Mouse (Mus musculus): ENCODE measurements at regions not wholly inside any gene's neighbourhood (a gene's known extent, or its start where the extent isn't known, plus 50 kb on each side); places are given as distances from the start of the nearest gene placed in this dataset.

DNA sequence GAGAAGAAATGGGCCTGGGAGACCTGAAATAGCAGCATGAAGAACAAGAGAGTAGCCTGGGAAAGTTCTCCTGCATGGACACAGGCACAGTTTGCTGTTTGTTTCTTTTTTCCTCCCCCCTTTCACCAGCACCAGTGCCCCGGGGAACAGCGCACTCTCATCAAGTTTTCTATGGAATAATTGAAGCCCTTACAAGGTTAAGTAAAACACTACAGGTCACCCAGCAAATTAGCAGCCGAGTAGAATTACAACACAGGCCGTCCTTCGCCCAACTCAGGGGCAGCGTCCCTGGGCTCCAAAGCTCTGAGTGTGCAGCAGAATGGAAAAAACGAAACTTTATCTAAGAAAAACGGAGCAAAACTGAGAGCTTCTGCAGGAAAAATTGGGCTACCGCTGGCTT lies 381.6 kb upstream of the Jarid2 start:
- no peaks in the 10 kb centered on the region for H3K27me3 ChIP-seq
- no peak overlapping the region for H3K9ac ChIP-seq
- no peak for ATAC-seq (ENCODE audit: insufficient number of reproducible peaks, insufficient read depth, low FRiP score, low TSS enrichment)
- H3K4me1 ChIP-seq: peaks cover 11% of the 10 kb centered on the region; the same call in 1 of the 2 replicates
- 10% methylated on average over 9 of the region's 9 CpGs for WGBS
- 0 out of 2 replicates have a peak overlapping the region, but pooled peaks have one; percentile 36 for H3K27ac ChIP-seq
- H3K4me3 ChIP-seq: no peak overlapping the region
- H3K36me3 ChIP-seq: no peaks in the 10 kb centered on the region
- peak overlapping the region; percentile 13; the same call in 1 of the 2 replicates for H3K4me2 ChIP-seq (replicated peaks)
- H3K9me3 ChIP-seq: no peaks in the 10 kb centered on the region

DNA sequence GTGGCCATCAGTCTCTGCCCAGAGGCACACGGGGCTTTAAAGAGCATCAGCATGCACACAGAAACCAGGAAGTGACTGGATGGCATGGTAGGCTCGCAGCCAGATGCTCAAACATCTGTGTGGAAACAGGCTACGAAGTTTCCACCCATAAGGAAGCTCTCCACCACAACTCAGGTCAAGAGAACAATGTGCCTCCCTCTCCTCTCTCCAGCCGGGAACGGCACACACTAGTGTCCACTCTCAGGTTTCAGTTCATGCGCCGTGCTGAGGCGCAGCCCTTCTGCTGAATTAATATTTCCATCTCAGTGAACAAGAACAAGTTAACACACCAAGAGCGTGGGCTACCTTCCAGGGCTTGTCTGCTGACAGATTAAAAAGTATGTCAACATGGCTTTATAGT lies 375.4 kb upstream of the Jarid2 start:
- H3K36me3 ChIP-seq: no peaks in the 10 kb centered on the region
- H3K4me3 ChIP-seq: no peak overlapping the region
- H3K27ac ChIP-seq: no peak overlapping the region
- no peaks in the 10 kb centered on the region for H3K9me3 ChIP-seq
- no peak for ATAC-seq (ENCODE audit: insufficient number of reproducible peaks, insufficient read depth, low FRiP score, low TSS enrichment)
- H3K9ac ChIP-seq: no peak overlapping the region; the same call in 1 of the 2 replicates
- H3K4me1 ChIP-seq: peaks cover 30% of the 10 kb centered on the region
- no peaks in the 10 kb centered on the region for H3K27me3 ChIP-seq
- no peak overlapping the region for H3K4me2 ChIP-seq (replicated peaks)
- 36% methylated on average over 9 of the region's 9 CpGs for WGBS

DNA sequence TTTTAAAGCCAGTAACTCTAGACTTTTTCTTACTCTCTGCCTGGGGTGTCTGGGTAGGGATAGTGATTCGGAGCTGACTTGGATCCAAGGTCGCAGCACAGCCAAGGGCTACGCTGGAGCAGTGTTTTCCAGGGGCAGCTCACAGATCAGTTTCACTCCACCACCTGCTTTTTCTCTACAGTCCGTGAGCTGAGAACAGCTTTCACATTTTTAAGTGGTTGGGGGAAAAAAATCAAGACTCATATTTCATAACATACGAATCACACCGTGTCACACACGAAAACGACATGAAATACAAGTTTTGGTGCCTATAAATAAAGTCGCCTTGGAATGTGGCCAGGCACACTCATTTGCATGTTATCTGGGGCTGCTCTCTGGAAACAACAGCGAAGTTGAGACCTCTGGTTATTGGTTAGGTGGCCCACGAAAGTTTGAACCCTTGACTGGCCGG lies 373.5 kb upstream of the Jarid2 start:
- no peak overlapping the region for H3K9ac ChIP-seq
- no peaks in the 10 kb centered on the region for H3K36me3 ChIP-seq
- 0 out of 2 replicates have a peak, but pooled peaks have one; percentile 56 for ATAC-seq (ENCODE audit: insufficient number of reproducible peaks, insufficient read depth, low FRiP score, low TSS enrichment)
- no peaks in the 10 kb centered on the region for H3K27me3 ChIP-seq
- H3K4me3 ChIP-seq: no peak overlapping the region
- peaks cover 30% of the 10 kb centered on the region for H3K4me1 ChIP-seq
- H3K27ac ChIP-seq: peak overlapping the region; percentile 50
- no peaks in the 10 kb centered on the region for H3K9me3 ChIP-seq
- no peak overlapping the region for H3K4me2 ChIP-seq (replicated peaks)
- WGBS: 33% methylated on average over 12 of the region's 12 CpGs

DNA sequence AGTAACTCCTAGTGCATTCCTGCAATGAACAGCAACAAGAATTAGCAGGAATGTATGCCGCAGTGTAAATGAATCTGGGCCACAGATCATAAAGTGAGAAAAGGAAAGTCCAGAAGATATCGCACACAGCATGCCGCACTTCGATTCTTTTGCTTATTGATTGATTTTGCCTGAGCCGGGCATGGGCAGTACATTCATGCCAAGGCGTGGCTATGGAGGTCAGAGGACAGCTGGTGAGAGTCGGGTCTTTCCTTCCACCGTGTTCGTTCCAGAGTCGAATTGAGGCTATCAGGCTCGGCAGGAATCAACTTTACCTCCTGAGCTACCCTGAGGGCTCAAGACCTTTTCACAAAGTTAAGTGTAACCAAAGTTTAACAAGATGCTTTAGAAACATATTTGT lies 372.3 kb upstream of the Jarid2 start:
- ATAC-seq (ENCODE audit: insufficient number of reproducible peaks, insufficient read depth, low FRiP score, low TSS enrichment): no peak
- Histone ChIP-seq H3K4me2 (replicated peaks) (no peak overlapping the region), H3K27ac (no peak overlapping the region)

DNA sequence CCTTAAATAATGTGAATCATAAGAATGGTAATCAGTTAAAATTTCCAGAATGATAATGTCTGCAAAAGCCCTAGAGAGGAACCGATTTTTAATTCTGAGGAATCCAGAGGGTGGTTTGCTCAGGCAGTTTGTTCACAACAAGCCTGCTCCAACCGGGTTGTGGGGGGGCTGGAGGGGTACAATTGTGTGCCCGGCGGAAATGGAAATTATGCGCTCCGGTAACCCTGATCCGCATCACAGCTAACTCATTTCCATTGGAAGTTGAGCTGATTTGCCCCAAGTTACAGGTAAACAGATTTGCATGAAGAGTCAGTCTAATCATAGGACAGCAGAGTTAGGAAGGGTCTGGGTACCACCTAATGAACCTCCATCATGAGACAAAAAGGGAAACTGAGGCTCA lies 369.9 kb upstream of the Jarid2 start:
- Histone ChIP-seq H3K36me3 (no peaks in the 10 kb centered on the region), H3K4me3 (no peak overlapping the region), H3K27ac (no peak overlapping the region), H3K4me2 (replicated peaks) (no peak overlapping the region), H3K9me3 (no peaks in the 10 kb centered on the region), H3K9ac (no peak overlapping the region), H3K27me3 (no peaks in the 10 kb centered on the region), H3K4me1 (peaks cover 34% of the 10 kb centered on the region)
- WGBS: 77% methylated on average over 7 of the region's 7 CpGs
- ATAC-seq (ENCODE audit: insufficient number of reproducible peaks, insufficient read depth, low FRiP score, low TSS enrichment): no peak

More for the DNA sequence above, 372.3 kb upstream of the Jarid2 start:
- H3K9ac ChIP-seq: no peak overlapping the region
- H3K9me3 ChIP-seq: no peaks in the 10 kb centered on the region
- H3K4me3 ChIP-seq: no peak overlapping the region
- H3K4me1 ChIP-seq: peaks cover 36% of the 10 kb centered on the region
- H3K27me3 ChIP-seq: no peaks in the 10 kb centered on the region
- WGBS: 71% methylated on average over 11 of the region's 11 CpGs
- no peaks in the 10 kb centered on the region for H3K36me3 ChIP-seq

DNA sequence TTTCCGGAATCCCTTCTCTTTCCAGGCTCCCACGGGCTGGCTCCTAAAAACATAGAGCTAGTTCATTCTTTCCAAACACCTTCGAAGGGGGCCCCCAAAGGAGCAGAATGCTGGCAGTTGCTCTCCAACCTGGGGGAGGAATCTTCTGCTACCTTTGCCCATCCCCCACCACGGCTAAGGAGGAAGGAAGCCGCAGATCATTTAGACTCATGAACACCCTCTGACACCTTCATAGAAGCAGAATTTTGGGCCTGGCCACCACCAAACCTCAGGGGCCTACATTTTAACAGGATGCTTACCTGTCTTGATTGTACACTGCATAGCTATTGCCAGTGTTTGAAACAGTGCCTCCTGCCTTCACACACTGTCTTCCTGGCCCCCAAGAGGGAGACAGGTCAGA lies 369.3 kb upstream of the Jarid2 start:
- Histone ChIP-seq H3K4me1 (peaks cover 29% of the 10 kb centered on the region), H3K36me3 (no peaks in the 10 kb centered on the region), H3K4me2 (replicated peaks) (no peak overlapping the region), H3K9me3 (no peaks in the 10 kb centered on the region), H3K9ac (no peak overlapping the region), H3K27me3 (no peaks in the 10 kb centered on the region), H3K27ac (no peak overlapping the region), H3K4me3 (no peak overlapping the region)
- no peak for ATAC-seq (ENCODE audit: insufficient number of reproducible peaks, insufficient read depth, low FRiP score, low TSS enrichment)
- 92% methylated on average over 5 of the region's 5 CpGs for WGBS

DNA sequence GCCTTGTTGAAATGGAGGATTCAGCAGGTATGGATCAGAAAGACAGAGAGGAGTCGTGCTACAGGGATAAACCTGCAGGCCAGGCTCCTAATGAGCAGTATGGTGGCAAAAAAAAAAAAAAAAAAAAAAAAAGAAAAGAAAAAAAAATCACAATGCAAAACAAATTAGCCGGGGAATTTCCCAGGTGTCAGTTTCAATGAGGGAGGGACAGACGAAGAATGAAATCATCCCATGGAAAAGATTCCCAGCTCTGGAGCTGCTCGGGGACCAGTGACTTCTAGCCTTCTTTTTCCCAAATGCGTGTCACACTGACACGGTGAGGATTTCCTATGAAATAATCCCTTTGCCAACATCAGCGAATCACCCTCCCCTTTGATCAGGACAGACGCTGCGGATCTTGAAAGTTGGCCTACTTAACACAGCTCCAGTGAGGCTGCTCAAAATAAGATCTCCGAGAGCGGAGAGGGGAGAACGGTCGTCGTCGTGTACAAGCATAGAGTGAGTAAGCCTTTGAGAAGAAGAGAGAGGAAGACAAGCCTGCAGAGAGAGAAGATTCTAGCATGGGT lies 368.5 kb upstream of the Jarid2 start:
- Histone ChIP-seq H3K9ac (no peak overlapping the region), H3K36me3 (no peaks in the 10 kb centered on the region), H3K9me3 (no peaks in the 10 kb centered on the region), H3K4me3 (no peak overlapping the region), H3K27me3 (no peaks in the 10 kb centered on the region), H3K4me1 (peaks cover 21% of the 10 kb centered on the region), H3K4me2 (replicated peaks) (no peak overlapping the region), H3K27ac (no peak overlapping the region)
- 51% methylated on average over 15 of the region's 15 CpGs for WGBS
- ATAC-seq (ENCODE audit: insufficient number of reproducible peaks, insufficient read depth, low FRiP score, low TSS enrichment): no peak

DNA sequence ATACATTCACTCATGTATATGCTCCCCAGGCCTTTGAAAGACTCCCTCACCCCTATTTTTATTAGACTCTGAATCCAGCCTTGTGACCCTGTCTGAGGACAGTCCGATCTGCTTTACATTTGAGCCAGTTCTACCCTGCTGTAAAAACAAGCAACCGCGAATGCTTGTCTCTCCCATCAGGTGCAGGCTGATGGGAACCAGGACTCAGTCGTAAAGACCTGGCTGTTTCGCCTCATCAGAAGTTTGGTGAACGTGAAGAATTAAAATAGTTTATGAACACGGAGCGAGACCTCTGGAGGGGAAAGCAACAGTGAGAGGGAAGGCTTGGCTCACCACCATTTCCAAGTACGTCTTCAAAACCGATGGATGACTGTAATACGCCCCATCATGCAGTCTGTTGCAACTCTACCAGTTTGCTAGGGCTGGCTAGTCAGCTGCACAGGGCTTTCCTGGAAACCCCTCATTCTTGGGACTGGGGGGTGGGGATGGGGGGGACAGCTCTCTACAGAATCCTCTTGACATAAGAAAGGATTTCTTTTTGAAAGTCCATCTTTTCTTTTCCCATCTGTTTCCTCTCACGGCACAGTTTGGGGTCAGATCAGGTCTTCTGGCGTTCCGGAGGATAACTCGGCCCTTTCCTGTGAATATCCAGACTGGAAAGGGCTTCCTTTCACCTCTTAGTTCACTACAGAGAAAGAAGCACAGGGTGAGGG lies 366.8 kb upstream of the Jarid2 start:
- no peak overlapping the region for H3K4me3 ChIP-seq
- no peaks in the 10 kb centered on the region for H3K27me3 ChIP-seq
- no peaks in the 10 kb centered on the region for H3K9me3 ChIP-seq
- no peak overlapping the region for H3K27ac ChIP-seq
- no peaks in the 10 kb centered on the region for H3K36me3 ChIP-seq
- peaks cover 14% of the 10 kb centered on the region for H3K4me1 ChIP-seq
- H3K9ac ChIP-seq: no peak overlapping the region
- ATAC-seq (ENCODE audit: insufficient number of reproducible peaks, insufficient read depth, low FRiP score, low TSS enrichment): no peak
- H3K4me2 ChIP-seq (replicated peaks): no peak overlapping the region
- whole genome bisulfite sequencing: 33% methylated on average over 15 of the region's 15 CpGs

DNA sequence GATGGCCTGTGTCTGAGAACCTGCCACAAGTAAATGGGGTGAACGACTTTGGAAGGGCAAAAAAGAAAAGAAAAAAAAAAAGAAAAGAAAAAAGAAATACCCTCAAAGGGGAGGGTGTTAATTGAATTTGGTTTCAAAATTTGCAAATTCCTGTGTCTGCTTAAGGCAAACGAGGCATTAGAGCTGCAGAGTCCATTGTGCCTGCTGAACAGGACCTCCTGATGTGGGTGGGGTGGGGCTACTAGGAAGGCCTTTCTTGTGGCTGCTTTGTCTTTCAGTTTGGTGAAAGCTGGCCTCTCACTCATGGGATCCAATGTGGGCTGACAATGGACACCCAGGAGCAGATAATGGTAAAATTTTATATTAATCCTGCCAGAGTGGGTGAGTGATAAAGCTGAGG lies 366.3 kb upstream of the Jarid2 start:
- H3K4me2 ChIP-seq (replicated peaks): no peak overlapping the region
- H3K27ac ChIP-seq: no peak overlapping the region
- H3K4me1 ChIP-seq: peaks cover 14% of the 10 kb centered on the region
- no peak overlapping the region for H3K4me3 ChIP-seq
- H3K27me3 ChIP-seq: no peaks in the 10 kb centered on the region
- WGBS: 10% methylated on average over 2 of the region's 2 CpGs
- H3K9ac ChIP-seq: no peak overlapping the region
- H3K36me3 ChIP-seq: no peaks in the 10 kb centered on the region
- no peak for ATAC-seq (ENCODE audit: insufficient number of reproducible peaks, insufficient read depth, low FRiP score, low TSS enrichment)
- H3K9me3 ChIP-seq: no peaks in the 10 kb centered on the region

DNA sequence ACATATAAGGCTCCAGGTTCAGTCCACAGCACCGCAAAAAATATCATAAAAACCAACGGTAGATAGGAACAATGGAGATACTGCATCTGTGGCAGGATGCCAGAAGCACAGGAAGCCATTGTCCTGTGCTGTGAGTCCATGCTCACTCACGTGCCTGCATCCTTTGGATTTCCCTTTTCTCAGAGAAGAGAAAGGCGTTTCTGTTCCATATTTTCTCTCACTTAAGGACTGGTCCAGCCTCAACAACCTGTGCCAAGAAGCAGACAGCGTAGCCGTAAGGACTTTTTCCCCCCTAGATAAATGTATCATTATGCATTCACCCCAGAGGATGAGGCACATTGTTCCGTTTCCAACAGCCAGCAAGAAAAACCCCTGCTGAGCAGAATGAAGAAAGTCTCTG lies 360.0 kb upstream of the Jarid2 start:
- 77% methylated on average over 7 of the region's 7 CpGs for WGBS
- ATAC-seq (ENCODE audit: insufficient number of reproducible peaks, insufficient read depth, low FRiP score, low TSS enrichment): no peak
- Histone ChIP-seq H3K27ac (no peak overlapping the region), H3K9me3 (no peaks in the 10 kb centered on the region), H3K27me3 (no peaks in the 10 kb centered on the region), H3K9ac (no peak overlapping the region), H3K36me3 (no peaks in the 10 kb centered on the region), H3K4me1 (no peaks in the 10 kb centered on the region), H3K4me2 (replicated peaks) (no peak overlapping the region), H3K4me3 (no peak overlapping the region)

DNA sequence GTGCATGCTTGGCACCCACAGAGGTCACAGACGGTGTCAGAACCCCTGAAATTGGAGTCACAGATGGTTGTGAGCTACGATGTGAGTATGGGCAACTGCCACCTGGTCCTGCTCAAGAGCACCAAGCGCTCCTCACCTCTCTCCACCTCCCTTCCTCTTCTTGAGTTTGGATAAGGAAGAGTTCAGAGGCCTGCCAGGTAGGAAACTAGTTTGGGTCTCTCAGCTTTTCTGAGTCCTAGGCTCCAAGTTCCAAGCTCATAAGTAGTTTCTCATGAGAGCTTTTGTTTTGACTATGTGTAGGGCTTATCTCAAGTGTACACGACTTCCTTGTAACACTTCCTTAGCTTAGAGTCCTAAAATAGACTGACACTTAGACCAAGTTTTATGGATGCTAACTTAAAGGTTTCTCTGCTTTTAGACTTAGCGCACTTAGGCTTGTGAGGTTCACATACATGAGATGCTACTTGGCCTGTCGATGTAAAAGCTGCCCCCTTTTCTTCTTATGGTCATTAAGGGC lies 356.9 kb upstream of the Jarid2 start:
- Histone ChIP-seq H3K4me2 (replicated peaks) (no peak overlapping the region), H3K27me3 (no peaks in the 10 kb centered on the region), H3K27ac (no peak overlapping the region), H3K9me3 (no peaks in the 10 kb centered on the region), H3K4me3 (no peak overlapping the region), H3K9ac (no peak overlapping the region), H3K4me1 (no peaks in the 10 kb centered on the region), H3K36me3 (no peaks in the 10 kb centered on the region)
- ATAC-seq (ENCODE audit: insufficient number of reproducible peaks, insufficient read depth, low FRiP score, low TSS enrichment): no peak
- WGBS: 79% methylated on average over 6 of the region's 6 CpGs

DNA sequence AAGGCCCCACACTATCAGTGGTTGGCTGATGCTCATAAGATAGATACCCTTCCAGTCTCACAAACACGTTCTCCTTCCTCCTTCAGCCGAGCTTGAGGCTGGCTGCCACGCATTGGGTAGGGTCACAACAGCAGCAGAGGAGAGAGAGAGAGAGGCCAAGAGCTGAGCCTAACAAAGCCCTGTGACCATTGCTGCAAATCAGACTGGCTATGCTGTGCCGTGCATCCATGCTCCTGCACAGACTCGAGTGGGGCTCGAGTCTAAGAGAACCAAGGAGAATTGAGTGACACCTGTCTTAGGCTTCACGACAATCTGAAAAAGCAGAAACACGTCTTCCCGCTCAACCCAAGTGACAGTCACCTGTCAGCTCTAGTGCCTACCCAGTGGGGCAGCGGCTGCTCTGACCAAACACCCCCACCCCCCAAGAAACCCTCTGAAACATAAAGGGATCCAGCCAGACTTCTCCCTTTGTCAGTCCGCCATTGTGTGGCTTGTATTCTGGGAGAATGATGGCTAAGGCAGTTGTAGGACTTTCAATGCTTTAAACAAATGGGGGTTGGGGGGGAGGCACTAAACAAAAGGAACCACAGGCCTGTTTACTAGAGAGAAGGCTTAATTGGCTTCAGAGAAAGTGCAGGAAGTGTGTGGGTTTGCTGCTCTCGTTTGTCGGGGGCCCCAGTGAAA lies 353.7 kb upstream of the Jarid2 start:
- H3K27ac ChIP-seq: no peak overlapping the region
- H3K27me3 ChIP-seq: no peaks in the 10 kb centered on the region
- no peak overlapping the region for H3K4me2 ChIP-seq (replicated peaks)
- H3K4me3 ChIP-seq: no peak overlapping the region
- 50% methylated on average over 13 of the region's 13 CpGs for WGBS
- no peaks in the 10 kb centered on the region for H3K9me3 ChIP-seq
- no peaks in the 10 kb centered on the region for H3K36me3 ChIP-seq
- H3K4me1 ChIP-seq: no peaks in the 10 kb centered on the region
- ATAC-seq (ENCODE audit: insufficient number of reproducible peaks, insufficient read depth, low FRiP score, low TSS enrichment): no peak
- H3K9ac ChIP-seq: no peak overlapping the region

Data from embryonic facial prominence, embryonic 12.5 days (tissue).